Mouse (Mus musculus) hematopoietic stem cell, adult 5-6 weeks (primary cell): ENCODE measurements around the gene Mycl. TPM values are rescaled to one million over a fixed set of nuclear protein-coding genes. Genes with fewer than 3 reads are reported as not detected.
A peak's percentile ranks its signal among the peaks of the same experiment; 100 is the strongest.
"Not testable (repeated sequence)": the region's sequence is repeated elsewhere in the genome, so short reads cannot be mapped to it uniquely, and the experiment has no call there.

Experiments
- ATAC-seq, 2 experiments: fragments of 125-278 bp in 1 of 2; replicated peaks in 1 of 2; 2 replicates each; pipeline ENCODE4 v1.8.0; 2016 to 2017; ENCODE audit warnings: inconsistent platforms in 2 of 2, mild to moderate bottlenecking in 2 of 2, moderate number of reproducible peaks in 2 of 2, low read depth in 1 of 2, moderate TSS enrichment in 1 of 2; ENCODE audit not compliant: low FRiP score in 2 of 2, poor library complexity in 2 of 2, severe bottlenecking in 2 of 2, insufficient read depth in 1 of 2, low TSS enrichment in 1 of 2
- total RNA-seq: library from RNA; stranded (forward); fragments of 172-1452, 232-1000 nt; gene quantifications from 2 replicates; pipeline ENCODE4 v1.2.3, GENCODE M21; 2017

Mycl gene
- total RNA-seq, 1 experiment from 2014 or later = not detected

DNA sequence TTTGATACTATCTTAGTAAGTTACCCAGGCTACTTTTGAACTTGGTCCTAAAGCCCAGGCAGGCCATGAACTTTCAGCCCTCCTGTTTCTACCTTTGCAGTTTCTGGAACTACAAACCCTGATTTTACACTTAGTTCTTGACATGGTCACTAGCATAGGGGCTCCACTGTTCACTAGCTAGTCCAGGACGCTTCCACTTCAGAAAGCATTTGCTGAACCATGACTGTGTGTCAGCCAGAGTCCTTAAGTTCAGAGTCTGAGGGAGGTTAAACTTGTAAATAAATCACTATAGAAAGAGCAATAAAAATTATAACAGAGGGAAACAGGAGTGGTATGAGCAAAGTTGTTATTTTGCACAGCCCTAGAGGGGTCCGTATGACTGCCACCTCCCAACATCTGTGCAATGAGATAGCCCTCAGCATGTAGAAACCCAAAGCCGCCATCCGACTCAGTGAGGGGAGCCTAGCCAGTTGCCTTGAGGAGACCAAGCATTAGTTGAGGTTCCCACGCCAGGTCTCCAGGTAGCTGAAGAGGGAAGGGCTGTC lies 20.4 kb upstream of the Mycl start:
- no peak for ATAC-seq

DNA sequence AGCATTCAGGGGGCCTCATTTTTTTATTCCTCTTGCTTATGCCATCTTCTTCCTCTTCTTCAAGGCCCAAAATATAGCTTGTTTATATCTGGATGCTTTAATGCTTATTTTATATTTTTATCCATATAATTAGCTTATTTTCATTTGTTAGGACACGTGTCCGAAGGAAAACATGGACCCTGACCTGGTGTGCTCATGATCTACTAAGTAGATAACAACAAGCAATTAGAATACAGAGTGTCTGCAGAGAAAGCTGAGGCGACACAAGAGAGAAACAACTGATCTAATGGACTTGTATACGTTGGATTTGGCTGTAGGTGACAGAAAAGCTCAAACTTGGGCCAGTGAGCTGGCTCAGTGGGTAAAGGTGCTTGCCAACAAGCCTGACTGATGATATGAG lies 18.6 kb upstream of the Mycl start:
- ATAC-seq = no peak

GRCm38 (mm10) chr4:122978850-122979249 lies 16.6 kb upstream of the Mycl start:
- no peak for ATAC-seq

DNA sequence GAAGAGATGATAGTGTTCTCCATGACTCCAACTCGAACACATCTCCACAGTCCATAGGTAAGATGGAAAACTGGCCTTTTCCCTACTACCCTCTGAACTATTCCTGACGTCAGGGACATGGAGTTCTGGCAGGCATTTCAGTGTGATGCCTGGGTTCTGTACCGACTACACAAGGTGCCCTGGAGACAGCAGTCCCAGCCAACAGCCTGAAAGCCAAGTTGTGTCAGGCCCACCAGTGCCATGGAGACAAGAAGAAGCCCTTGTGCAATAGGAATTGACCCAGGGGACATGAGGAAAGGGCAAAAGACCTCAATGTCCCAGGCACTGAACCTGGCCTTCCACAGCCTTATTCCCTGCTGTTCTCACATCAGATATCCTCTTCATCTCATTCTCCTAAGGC lies 15.6 kb upstream of the Mycl start:
- no peak for ATAC-seq

- ATAC-seq = no peak
These were observed 14.8 kb upstream of the Mycl start for GRCm38 (mm10) chr4:122980684-122981083.

DNA sequence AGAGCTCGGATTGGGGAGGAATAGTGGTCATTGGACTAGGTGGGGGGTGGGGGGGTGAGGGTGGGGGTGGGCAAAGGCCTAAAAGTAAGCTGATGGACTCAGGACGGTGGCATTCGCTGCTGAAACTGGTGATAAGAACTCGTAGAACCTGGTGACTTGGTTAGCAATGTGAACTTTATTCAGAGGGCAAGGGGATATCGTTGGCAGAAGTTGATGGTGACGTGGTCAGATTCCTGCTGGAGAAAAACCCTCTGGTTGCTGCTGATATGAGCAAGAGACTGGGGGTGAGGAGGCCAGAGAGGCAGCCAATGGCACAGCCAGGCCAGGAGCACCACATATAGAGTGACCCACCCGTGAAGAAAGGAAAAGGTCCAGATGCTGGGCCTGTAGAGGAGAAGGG lies 14.2 kb upstream of the Mycl start:
- no peak for ATAC-seq

- no peak for ATAC-seq
These were observed 13.5 kb upstream of the Mycl start for GRCm38 (mm10) chr4:122981930-122982329.

GRCm38 (mm10) chr4:122982537-122982936 lies 12.9 kb upstream of the Mycl start:
- ATAC-seq = no peak; a peak in 1 of 4 replicates

GRCm38 (mm10) chr4:122983486-122984261 lies 11.8 kb upstream of the Mycl start:
- peak; percentile 43 for ATAC-seq

- peak; percentile 89 to 91 for ATAC-seq
These were observed 10.3 kb upstream of the Mycl start for GRCm38 (mm10) chr4:122985110-122985509.

DNA sequence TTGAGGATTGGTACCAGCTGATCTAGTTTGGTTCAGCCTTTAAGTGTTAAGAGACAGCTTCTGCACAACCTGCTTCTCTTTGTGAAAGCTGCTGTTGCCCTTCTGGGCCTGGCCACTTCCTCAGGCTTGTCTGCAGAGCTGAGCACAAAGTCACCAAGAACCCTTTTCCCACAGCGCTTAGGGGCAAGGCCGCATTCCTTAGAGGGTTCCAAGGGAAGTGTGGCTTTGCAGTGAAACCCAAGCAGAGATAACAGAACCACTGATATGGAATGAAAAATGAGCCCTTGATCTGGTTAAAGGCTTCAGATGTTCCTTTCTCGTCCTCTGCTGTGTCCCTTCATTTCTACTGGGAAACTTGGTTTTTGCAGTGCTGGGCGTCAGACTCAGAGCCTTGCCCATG lies 8.0 kb upstream of the Mycl start:
- no peak for ATAC-seq

DNA sequence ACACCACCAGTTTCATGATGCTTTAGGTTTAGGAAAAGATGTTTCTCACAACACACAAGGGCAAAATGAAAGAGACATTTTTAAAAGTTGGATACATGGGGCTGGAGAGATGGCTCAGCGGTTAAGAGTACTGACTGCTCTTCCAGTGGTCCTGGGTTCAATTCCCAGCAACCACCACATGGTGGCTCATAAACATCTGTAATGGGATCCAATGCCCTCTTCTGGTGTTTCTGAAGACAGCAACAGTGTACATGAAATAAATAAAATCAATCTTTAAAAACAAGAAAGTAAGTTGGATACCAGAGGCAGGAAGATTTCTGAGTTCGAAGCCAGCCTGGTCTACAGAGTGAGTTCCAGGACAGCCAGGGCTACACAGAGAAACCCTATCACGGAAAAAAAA lies 7.4 kb upstream of the Mycl start:
- not testable (repeated sequence) for ATAC-seq

- no peak; a peak in 1 of 4 replicates for ATAC-seq
These were observed 4.3 kb upstream of the Mycl start for GRCm38 (mm10) chr4:122991177-122991576.

DNA sequence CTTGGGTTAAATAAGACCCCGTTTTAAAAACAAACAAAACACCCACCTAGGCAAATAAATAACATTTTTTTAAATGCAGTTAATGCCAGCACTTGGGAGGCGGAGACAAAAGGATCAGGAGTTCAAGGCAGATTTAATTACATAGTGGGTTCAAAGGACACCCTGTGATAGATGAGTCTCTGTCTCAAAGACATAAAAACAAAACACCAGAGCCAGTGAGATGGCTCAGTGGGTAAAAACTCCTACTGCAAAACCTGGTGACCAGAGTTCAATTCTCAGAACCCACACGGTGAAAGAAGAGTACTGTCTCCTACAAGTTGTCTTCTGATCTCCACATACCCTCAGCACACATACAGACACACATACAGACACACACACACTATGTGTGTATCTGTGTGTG lies 3.2 kb upstream of the Mycl start:
- no peak for ATAC-seq

DNA sequence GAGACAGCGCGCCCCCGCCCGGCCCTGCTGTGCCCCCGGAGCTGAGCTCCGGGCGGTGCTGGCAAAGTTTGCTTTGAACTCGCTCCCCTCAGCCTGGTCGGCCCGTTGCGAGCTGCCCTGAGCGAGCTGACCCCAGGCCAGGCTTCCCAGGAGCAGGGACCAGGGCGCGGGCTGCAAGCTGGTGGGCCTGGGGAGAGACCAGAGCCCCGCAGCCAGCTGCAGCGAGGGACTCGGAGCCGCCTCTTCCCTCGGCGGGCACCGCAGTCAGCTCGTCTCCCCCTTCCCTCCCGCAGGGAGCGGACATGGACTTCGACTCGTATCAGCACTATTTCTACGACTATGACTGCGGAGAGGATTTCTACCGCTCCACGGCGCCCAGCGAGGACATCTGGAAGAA lies 767 bp downstream of the Mycl start:
- ATAC-seq = no peak; a peak in 1 of 4 replicates

GRCm38 (mm10) chr4:122996618-122997381 lies 1.3 kb downstream of the Mycl start:
- peak; percentile 60 to 73 for ATAC-seq

- ATAC-seq = no peak
These were observed 3.2 kb downstream of the Mycl start for GRCm38 (mm10) chr4:122998537-122999262.

- no peak for ATAC-seq
These were observed 3.8 kb downstream of the Mycl start for GRCm38 (mm10) chr4:122999263-122999691.
